Mouse (Mus musculus): ENCODE measurements around the gene Rtbdn.

Gene Rtbdn

DNA sequence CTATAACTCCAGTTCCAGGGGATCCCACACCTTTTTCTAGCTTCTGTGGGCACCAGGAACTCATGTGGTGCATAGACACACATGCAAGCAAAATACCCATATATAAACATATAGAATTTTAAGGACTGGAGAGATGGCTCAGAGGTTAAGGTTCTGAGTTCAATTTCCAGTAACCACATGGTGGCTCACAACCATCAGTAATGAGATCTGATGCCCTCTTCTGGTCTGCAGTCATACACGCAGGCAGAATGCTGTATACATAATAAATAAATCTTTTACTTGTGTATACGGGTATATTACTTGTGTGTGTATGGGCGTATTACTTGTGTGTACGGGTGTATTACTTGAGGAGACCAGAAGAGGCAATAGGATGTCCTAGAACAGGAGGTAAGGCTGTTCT is 17.2 kb downstream of the Rtbdn start:
- no peak for DNase-seq

DNA sequence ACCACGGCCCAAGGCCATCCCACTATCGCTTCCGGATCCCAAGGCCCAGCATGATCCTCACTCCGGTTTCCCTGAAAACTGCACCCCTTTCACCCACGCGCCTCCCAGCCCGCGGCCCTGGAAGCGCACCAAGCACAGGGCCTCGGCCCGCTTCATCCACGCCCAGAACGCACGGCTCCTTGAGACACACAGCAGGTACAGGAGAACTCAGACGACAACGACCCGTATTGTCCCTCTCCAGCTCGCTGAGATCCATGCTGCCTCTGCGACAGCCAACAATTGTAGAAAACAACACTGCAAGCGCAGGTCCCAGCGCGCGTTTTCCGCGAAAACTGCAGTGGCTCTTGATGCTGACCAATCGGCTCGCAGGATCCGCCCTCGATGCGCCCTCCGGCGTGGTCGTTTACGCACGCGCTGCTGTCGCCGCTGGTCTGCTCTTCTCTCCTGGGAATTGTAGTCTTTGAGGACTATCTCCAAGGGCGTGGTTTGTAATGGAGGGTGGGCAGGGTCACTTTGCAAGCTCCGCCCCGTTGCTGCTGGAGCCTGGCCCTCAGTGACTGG is 19.0 kb downstream of the Rtbdn start:
- DNase-seq, result peak; percentile 86 to 89

DNA sequence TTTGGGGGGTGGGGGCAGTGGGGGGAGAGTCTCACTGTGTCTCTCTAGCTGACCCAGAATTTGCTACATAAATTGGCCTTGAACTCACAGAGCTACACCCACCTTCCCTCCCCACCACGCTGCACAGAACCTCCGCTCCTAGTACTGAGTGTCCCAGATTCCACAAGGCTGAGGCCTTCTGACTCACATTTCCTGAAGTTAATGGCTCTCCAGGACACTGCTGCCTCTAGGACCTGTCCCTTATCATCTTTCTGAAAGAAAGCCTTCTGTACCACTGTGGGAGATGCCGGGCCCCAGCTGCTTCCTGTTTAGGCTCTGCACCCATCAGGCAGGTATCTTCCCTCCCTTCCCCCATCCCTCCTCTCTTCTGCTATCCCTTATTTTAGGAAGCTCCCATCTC is 19.8 kb downstream of the Rtbdn start:
- DNase-seq, result no peak

DNA sequence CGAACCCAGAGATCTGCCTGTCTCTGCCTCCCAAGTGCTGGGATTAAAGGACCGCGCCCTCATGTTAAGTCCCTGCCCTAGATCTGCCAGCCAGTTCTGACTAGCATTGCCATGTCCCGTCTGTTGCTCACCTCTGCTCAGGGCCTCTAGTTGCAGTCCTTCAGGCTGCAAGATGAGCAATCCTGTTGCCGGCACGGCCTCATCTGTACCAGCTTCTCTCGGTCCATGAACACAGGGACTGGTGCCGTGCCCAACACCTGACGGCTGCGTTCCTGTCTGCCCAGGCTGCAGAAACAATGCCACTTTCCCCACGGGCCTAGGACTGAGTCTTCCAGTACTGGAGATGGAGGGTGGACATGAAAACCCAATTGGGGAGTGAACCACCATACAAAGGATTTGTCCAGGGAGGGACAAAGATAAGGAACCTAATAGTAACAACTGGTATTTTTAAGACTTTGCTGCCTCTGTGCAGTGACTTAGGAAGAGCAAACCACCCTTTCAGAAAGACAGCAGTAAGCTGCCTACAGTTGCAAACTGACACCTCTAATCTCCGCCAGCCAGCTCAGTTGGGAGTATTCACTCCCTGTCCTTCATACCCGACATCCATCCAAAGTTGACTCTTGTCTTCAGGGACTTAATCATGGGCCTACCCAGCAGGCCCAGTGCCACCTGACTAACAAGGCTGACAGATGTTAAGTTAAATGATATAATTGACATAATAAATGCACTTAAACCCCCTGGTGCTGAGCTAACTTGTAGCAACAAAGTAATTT is 20.9 kb downstream of the Rtbdn start:
- DNase-seq, result no peak

DNA sequence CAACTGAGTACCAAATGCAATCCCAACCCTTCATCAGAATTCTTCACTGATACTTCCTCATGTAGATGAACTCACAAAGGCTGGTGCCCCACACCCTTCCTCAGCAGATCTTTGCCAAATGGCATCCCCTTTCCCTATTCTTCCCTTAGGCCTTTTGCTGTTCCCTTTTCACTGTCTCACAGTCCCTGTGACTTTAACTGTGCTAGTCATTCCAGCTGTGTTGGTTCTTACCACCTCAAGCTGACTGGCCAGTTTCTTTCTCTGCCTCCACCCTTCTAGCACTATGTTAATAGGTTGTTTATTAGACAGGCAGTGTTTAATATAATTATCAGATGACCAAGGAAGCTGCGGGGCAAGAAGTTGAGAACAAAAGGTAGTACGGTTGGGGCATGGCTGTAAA is 21.9 kb downstream of the Rtbdn start:
- DNase-seq, result no peak

- peak; percentile 49 to 62 for DNase-seq
These were observed 22.7 kb downstream of the Rtbdn start, which contains the start of the genes Gm49661, Prdx2 and Rnaseh2a for GRCm38 (mm10) chr8:84969241-84970134. Gm49661 (minus strand) TSS chr8:84969433. Prdx2 (plus strand) TSS chr8:84969587. Rnaseh2a (minus strand) TSS chr8:84969767.

DNA sequence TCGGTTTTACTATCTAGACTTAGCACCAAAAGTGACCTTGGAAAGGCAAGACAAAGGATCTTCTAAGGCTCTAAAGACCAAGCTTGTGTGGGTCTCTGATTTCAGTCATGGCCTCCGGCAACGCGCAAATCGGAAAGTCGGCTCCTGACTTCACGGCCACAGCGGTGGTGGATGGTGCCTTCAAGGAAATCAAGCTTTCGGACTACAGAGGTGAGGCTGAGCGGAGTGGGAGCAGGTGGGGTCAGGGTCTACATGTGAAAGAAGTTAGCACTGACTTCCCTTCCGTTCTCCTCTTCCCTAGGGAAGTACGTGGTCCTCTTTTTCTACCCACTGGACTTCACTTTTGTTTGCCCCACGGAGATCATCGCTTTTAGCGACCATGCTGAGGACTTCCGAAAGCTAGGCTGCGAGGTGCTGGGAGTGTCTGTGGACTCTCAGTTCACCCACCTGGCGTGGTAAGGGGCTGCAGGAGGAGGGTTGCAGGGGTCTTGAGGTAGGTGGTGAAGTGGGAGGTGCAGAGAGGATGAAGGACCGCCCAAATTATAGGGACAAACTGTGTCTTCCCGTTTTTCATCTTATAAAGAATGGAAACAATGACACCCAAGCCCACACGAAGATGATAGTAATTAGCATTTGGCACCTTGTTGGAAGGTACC is 23.5 kb downstream of the Rtbdn start:
- DNase-seq, result no peak

DNA sequence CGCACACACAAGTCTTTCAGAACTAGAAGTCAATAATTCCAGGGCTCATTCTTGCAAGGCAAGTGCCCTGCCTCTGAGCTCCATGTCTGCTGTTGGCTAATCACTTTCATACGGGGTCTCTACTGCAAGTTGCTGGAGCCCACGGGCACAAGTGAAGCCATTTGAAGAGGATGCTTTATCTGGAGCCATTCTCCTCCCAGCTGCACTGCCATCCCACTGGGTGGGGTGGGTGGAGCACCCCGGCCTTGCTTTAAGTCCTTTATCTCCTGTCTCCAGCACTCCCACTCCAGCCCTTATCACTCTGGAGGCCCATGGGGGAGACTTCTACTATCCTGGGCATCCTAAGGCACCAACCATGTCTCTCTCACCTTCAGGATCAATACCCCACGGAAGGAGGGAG is 24.1 kb downstream of the Rtbdn start:
- no peak for DNase-seq

DNA sequence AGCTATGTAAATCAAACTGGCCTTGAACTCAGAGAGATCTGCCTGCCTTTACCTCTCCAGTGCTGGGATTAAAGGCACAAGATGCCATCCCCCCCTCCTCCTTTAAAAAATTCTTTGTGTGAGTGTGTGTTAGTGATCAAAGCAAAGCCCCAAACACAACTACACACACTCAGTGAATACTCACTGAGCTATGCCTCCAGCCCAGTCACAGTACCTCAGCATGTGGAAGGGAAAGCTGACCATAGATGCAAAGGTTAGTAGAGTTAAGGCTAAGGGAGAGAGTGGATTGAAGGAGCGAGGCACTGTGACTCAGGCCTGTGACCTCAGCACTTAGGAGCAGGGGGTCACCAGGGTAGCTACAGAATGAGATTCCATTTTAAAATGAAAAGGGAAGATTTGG is 26.3 kb downstream of the Rtbdn start:
- no peak for DNase-seq

GRCm38 (mm10) chr8:84973803-84974542 is 27.2 kb downstream of the Rtbdn start:
- DNase-seq, result no peak

- no peak for DNase-seq
These were observed 27.9 kb downstream of the Rtbdn start for GRCm38 (mm10) chr8:84974543-84975142.

GRCm38 (mm10) chr8:84975434-84975833 is 28.6 kb downstream of the Rtbdn start:
- DNase-seq, result peak; percentile 64 to 75

- peak; percentile 92 to 95 for DNase-seq
These were observed 29.4 kb downstream of the Rtbdn start for GRCm38 (mm10) chr8:84976031-84976762.

- no peak for DNase-seq
These were observed 30.1 kb downstream of the Rtbdn start for GRCm38 (mm10) chr8:84976763-84977434.

- DNase-seq, result peak; percentile 72 to 75
These were observed 30.9 kb downstream of the Rtbdn start for GRCm38 (mm10) chr8:84977435-84978247.

DNA sequence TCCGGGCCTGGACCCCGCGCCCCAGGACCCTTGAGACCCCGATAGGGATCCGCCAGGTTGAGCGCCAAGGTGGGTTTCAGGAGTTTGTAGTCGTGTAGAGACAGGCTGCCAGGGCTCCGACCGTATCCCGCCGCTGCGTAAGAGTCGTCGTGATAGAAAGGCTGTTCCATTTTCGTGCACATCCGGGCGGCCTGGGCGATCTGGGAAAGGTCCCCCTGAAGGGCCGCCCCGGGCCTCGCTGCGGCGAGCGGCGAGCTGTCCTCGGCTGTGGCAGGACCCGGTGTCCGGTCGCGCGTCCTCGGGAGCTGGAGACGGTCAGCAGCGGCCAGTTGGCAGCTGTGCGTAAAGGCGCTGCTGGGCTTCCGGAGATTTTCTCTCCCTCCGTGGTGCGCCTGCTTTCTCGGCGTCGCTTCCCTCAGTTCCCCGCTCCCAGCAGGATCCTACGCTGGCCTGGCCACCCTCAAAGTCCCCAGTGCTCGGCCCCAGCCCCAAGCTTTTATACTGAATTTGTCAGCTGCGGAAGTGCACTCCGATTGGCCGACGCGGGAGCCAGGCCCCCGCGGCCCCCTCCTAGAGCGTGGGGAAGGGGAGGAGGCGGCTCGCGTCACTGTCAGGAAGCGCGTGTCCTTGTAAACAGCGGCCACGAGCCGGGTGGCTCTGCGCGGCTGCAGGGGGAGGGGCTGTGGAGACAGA is 31.6 kb downstream of the Rtbdn start, which contains the start of gene Junb:
TSS of gene Junb (minus strand) at position 471 of the 693 bp plus-strand sequence.
- peak; percentile 89 to 96 for DNase-seq

GRCm38 (mm10) chr8:84979599-84980421 is 33.0 kb downstream of the Rtbdn start:
- DNase-seq, result peak; percentile 93

Data from spleen, adult 18-20 months (tissue).